Mouse (Mus musculus) erythroblast, embryonic 14.5 days (primary cell): Measurements from ENCODE around the gene Mtor.

ENCODE experiments used
- GATA1 ChIP-seq: IDR thresholded peaks from 2 replicates; pipeline ENCODE4 v1.6.1; 2012; ENCODE audit warnings: low read length, inconsistent platforms, mixed read lengths
- TAL1 ChIP-seq: IDR thresholded peaks from 3 replicates; pipeline ENCODE4 v1.6.1; 2012; ENCODE audit warnings: low read length, inconsistent platforms, mixed read lengths

DNA sequence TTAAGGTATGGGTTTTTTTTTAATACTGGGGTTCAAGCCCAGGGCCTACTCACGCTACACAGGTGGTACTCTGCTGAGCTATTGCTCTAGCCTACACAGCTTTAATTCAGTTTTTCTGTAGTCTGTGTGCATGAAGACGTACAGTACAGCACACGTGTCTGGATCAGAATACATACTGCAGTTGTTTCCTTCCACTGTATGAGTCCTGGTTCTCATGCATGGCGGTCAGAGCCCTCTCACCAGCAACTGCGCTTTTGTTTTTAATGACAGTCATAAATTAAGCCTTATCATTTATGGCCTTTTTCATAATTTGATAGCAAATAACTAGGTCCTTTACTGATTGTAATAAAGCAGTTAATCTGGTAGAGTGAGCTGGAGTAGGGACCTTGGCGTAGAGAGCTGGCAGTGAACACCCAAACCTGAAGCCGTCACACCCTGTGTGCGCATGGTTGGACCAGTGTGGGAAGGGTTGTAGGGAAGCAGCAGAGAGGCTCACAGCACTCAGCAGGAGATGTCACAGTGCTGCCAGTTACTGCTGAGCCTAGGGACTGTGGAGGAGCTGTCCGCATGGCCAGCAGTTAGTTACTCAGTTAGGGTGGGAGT is 122.4 kb downstream of the Mtor start:
- TF ChIP-seq GATA1 (no peak), TAL1 (no peak)
